Mouse (Mus musculus) intestine, embryonic 15.5 days (tissue): Measurements from ENCODE around the gene Bcar1. TPM values are rescaled to one million over a fixed set of nuclear protein-coding genes. Genes with fewer than 3 reads are reported as not detected.

Experiments
- ATAC-seq: fragments of 200-750 bp; cut with Nextera tagmentation; 2 replicates; pipeline ENCODE4 v1.8.0; 2017; ENCODE audit warnings: moderate TSS enrichment, moderate library complexity
- H3K27ac ChIP-seq: fragments of 300-500 bp; sonication (generic); 2 replicates; pipeline ENCODE4 v1.5.1; 2015; ENCODE audit warnings: mild to moderate bottlenecking, inconsistent platforms
- H3K27me3 ChIP-seq: fragments of 300-500 bp; sonication (generic); replicated peaks from 2 replicates; pipeline ENCODE4 v1.6.1; 2015; ENCODE audit warnings: inconsistent platforms
- H3K36me3 ChIP-seq: fragments of 300-500 bp; sonication (generic); 2 replicates; pipeline ENCODE4 v1.6.1; 2015; ENCODE audit warnings: inconsistent platforms
- H3K4me1 ChIP-seq: fragments of 300-500 bp; sonication (generic); replicated peaks from 2 replicates; pipeline ENCODE4 v1.6.1; 2015; ENCODE audit warnings: inconsistent platforms
- H3K4me2 ChIP-seq: fragments of 300-500 bp; sonication (generic); replicated peaks from 2 replicates; pipeline ENCODE4 v1.6.1; 2015; ENCODE audit warnings: mild to moderate bottlenecking, inconsistent platforms
- H3K4me3 ChIP-seq: fragments of 300-500 bp; sonication (generic); replicated peaks from 2 replicates; pipeline ENCODE4 v1.5.1; 2015; ENCODE audit warnings: inconsistent platforms
- H3K9ac ChIP-seq: fragments of 300-500 bp; sonication (generic); 2 replicates; pipeline ENCODE4 v1.6.1; 2015; ENCODE audit warnings: inconsistent platforms
- H3K9me3 ChIP-seq: fragments of 300-500 bp; sonication (generic); 2 replicates; pipeline ENCODE4 v1.6.1; 2016; ENCODE audit warnings: inconsistent platforms
- WGBS: fragments of 180-500 bp; shearing (Covaris S2); methylation state at CpG from one replicate; pipeline ENCODE4 v1.1.7; 2015; 5-methylcytosine and 5-hydroxymethylcytosine counted together
- polyA plus RNA-seq: library from polyadenylated mRNA; unstranded; fragments of >200 nt; fragmentation: Nextera tagmentation; extraction: Ambion mirVana; gene quantifications from 2 replicates; pipeline ENCODE4 v1.2.1, GENCODE M21; 2015

The Bcar1 gene
- polyA plus RNA-seq, 1 experiment from 2014 or later, result 40.8 TPM

- Histone ChIP-seq H3K27me3 (no peaks in the 10 kb centered on the region), H3K9ac (no peak overlapping the region), H3K27ac (no peak overlapping the region), H3K4me2 (no peak overlapping the region), H3K36me3 (peaks cover 5% of the 10 kb centered on the region; the same call in 1 of the 2 replicates), H3K9me3 (no peaks in the 10 kb centered on the region), H3K4me1 (no peaks in the 10 kb centered on the region), H3K4me3 (no peak overlapping the region)
- 80% methylated on average over 7 of the region's 7 CpGs for WGBS
- no peak for ATAC-seq
Measured at GRCm38 (mm10) chr8:111779690-111780089, 36.1 kb upstream of the Bcar1 start.

- H3K4me2 ChIP-seq, result no peak overlapping the region
- 77% methylated on average over 7 of the region's 7 CpGs for WGBS
- H3K27me3 ChIP-seq, result no peaks in the 10 kb centered on the region
- H3K36me3 ChIP-seq, result peaks cover 8% of the 10 kb centered on the region; the same call in 1 of the 2 replicates
- H3K4me1 ChIP-seq, result no peaks in the 10 kb centered on the region
- H3K9ac ChIP-seq, result no peak overlapping the region
- ATAC-seq, result no peak
- no peaks in the 10 kb centered on the region for H3K9me3 ChIP-seq
- H3K4me3 ChIP-seq, result no peak overlapping the region
- H3K27ac ChIP-seq, result no peak overlapping the region
Measured at GRCm38 (mm10) chr8:111778801-111779200, 35.2 kb upstream of the Bcar1 start.

- Histone ChIP-seq H3K4me3 (no peak overlapping the region), H3K36me3 (peaks cover 8% of the 10 kb centered on the region; the same call in 1 of the 2 replicates), H3K27me3 (no peaks in the 10 kb centered on the region), H3K9ac (no peak overlapping the region), H3K4me1 (no peaks in the 10 kb centered on the region), H3K4me2 (no peak overlapping the region), H3K9me3 (no peaks in the 10 kb centered on the region), H3K27ac (no peak overlapping the region)
- WGBS, result 94% methylated on average over 4 of the region's 4 CpGs
- no peak for ATAC-seq
Measured at GRCm38 (mm10) chr8:111776492-111776891, 32.9 kb upstream of the Bcar1 start.

GRCm38 (mm10) chr8:111775766-111776165 lies 32.2 kb upstream of the Bcar1 start:
- H3K27me3 ChIP-seq, result no peaks in the 10 kb centered on the region
- no peak overlapping the region for H3K4me3 ChIP-seq
- H3K27ac ChIP-seq, result no peak overlapping the region
- H3K4me2 ChIP-seq, result no peak overlapping the region
- H3K36me3 ChIP-seq, result peaks cover 8% of the 10 kb centered on the region; the same call in 1 of the 2 replicates
- H3K9ac ChIP-seq, result no peak overlapping the region
- ATAC-seq, result no peak
- 95% methylated on average over 6 of the region's 6 CpGs for WGBS
- no peaks in the 10 kb centered on the region for H3K4me1 ChIP-seq
- no peaks in the 10 kb centered on the region for H3K9me3 ChIP-seq

GRCm38 (mm10) chr8:111773476-111773875 lies 29.9 kb upstream of the Bcar1 start:
- Histone ChIP-seq H3K4me2 (no peak overlapping the region), H3K27me3 (no peaks in the 10 kb centered on the region), H3K4me3 (no peak overlapping the region), H3K9me3 (no peaks in the 10 kb centered on the region), H3K27ac (no peak overlapping the region), H3K4me1 (0 out of 2 replicates have a peak, but pooled peaks cover 4% of the 10 kb centered on the region), H3K9ac (no peak overlapping the region), H3K36me3 (peaks cover 5% of the 10 kb centered on the region; the same call in 1 of the 2 replicates)
- no peak for ATAC-seq
- WGBS, result 95% methylated on average over 5 of the region's 5 CpGs

- H3K27ac ChIP-seq, result no peak overlapping the region
- peaks cover 8% of the 10 kb centered on the region for H3K36me3 ChIP-seq
- H3K4me1 ChIP-seq, result 0 out of 2 replicates have a peak, but pooled peaks cover 4% of the 10 kb centered on the region
- no peak overlapping the region for H3K4me3 ChIP-seq
- ATAC-seq, result no peak
- H3K4me2 ChIP-seq, result no peak overlapping the region
- no peak overlapping the region for H3K9ac ChIP-seq
- 91% methylated on average over 7 of the region's 7 CpGs for WGBS
- H3K27me3 ChIP-seq, result no peaks in the 10 kb centered on the region
- H3K9me3 ChIP-seq, result no peaks in the 10 kb centered on the region
Measured at GRCm38 (mm10) chr8:111773057-111773456, 29.4 kb upstream of the Bcar1 start.

- 86% methylated on average over 9 of the region's 9 CpGs for WGBS
- no peak for ATAC-seq
Measured at GRCm38 (mm10) chr8:111772083-111772482, 28.5 kb upstream of the Bcar1 start.

GRCm38 (mm10) chr8:111771625-111772020 lies 28.0 kb upstream of the Bcar1 start:
- H3K9ac ChIP-seq, result no peak overlapping the region
- ATAC-seq, result no peak
- 0 out of 2 replicates have a peak, but pooled peaks cover 4% of the 10 kb centered on the region for H3K4me1 ChIP-seq
- no peak overlapping the region for H3K27ac ChIP-seq
- 89% methylated on average over 6 of the region's 6 CpGs for WGBS
- H3K4me3 ChIP-seq, result no peak overlapping the region
- no peaks in the 10 kb centered on the region for H3K27me3 ChIP-seq
- H3K36me3 ChIP-seq, result peaks cover 9% of the 10 kb centered on the region
- no peak overlapping the region for H3K4me2 ChIP-seq
- no peaks in the 10 kb centered on the region for H3K9me3 ChIP-seq

More at GRCm38 (mm10) chr8:111772083-111772482, 28.5 kb upstream of the Bcar1 start:
- no peaks in the 10 kb centered on the region for H3K27me3 ChIP-seq
- H3K4me3 ChIP-seq, result no peak overlapping the region
- H3K36me3 ChIP-seq, result peaks cover 9% of the 10 kb centered on the region
- H3K9ac ChIP-seq, result no peak overlapping the region
- no peak overlapping the region for H3K4me2 ChIP-seq
- 0 out of 2 replicates have a peak, but pooled peaks cover 4% of the 10 kb centered on the region for H3K4me1 ChIP-seq
- no peak overlapping the region for H3K27ac ChIP-seq
- no peaks in the 10 kb centered on the region for H3K9me3 ChIP-seq

GRCm38 (mm10) chr8:111770958-111771624 lies 27.5 kb upstream of the Bcar1 start:
- Histone ChIP-seq H3K4me1 (0 out of 2 replicates have a peak, but pooled peaks cover 4% of the 10 kb centered on the region), H3K27ac (no peak overlapping the region), H3K27me3 (no peaks in the 10 kb centered on the region), H3K9ac (no peak overlapping the region), H3K9me3 (no peaks in the 10 kb centered on the region), H3K4me3 (no peak overlapping the region), H3K36me3 (peaks cover 9% of the 10 kb centered on the region), H3K4me2 (no peak overlapping the region)
- WGBS, result 69% methylated on average over 5 of the region's 5 CpGs
- no peak for ATAC-seq

- H3K36me3 ChIP-seq, result peaks cover 9% of the 10 kb centered on the region
- 0 out of 2 replicates have a peak, but pooled peaks cover 4% of the 10 kb centered on the region for H3K4me1 ChIP-seq
- 64% methylated on average over 12 of the region's 12 CpGs for WGBS
Measured at GRCm38 (mm10) chr8:111769764-111770428, 26.3 kb upstream of the Bcar1 start.

GRCm38 (mm10) chr8:111769296-111769695 lies 25.7 kb upstream of the Bcar1 start:
- no peaks in the 10 kb centered on the region for H3K27me3 ChIP-seq
- ATAC-seq, result no peak; the same call in 1 of the 2 replicates

More at GRCm38 (mm10) chr8:111769764-111770428, 26.3 kb upstream of the Bcar1 start:
- H3K9ac ChIP-seq, result no peak overlapping the region
- H3K27me3 ChIP-seq, result no peaks in the 10 kb centered on the region
- H3K9me3 ChIP-seq, result no peaks in the 10 kb centered on the region
- ATAC-seq, result peak; percentile 45; the same call in 1 of the 2 replicates
- no peak overlapping the region for H3K4me2 ChIP-seq
- no peak overlapping the region for H3K4me3 ChIP-seq
- H3K27ac ChIP-seq, result peak overlapping the region; percentile 15; the same call in 1 of the 2 replicates

GRCm38 (mm10) chr8:111768651-111769050 lies 25.0 kb upstream of the Bcar1 start:
- 0 out of 2 replicates have a peak, but pooled peaks cover 4% of the 10 kb centered on the region for H3K4me1 ChIP-seq
- ATAC-seq, result no peak
- no peak overlapping the region for H3K27ac ChIP-seq
- H3K4me3 ChIP-seq, result no peak overlapping the region
- no peaks in the 10 kb centered on the region for H3K27me3 ChIP-seq
- 88% methylated on average over 6 of the region's 6 CpGs for WGBS
- H3K4me2 ChIP-seq, result no peak overlapping the region
- peaks cover 5% of the 10 kb centered on the region; the same call in 1 of the 2 replicates for H3K36me3 ChIP-seq
- no peaks in the 10 kb centered on the region for H3K9me3 ChIP-seq
- no peak overlapping the region for H3K9ac ChIP-seq

More at GRCm38 (mm10) chr8:111769296-111769695, 25.7 kb upstream of the Bcar1 start:
- 0 out of 2 replicates have a peak, but pooled peaks cover 4% of the 10 kb centered on the region for H3K4me1 ChIP-seq
- no peaks in the 10 kb centered on the region for H3K9me3 ChIP-seq
- peak overlapping the region; percentile 15; the same call in 1 of the 2 replicates for H3K27ac ChIP-seq
- H3K36me3 ChIP-seq, result peaks cover 5% of the 10 kb centered on the region; the same call in 1 of the 2 replicates
- no peak overlapping the region for H3K4me3 ChIP-seq
- H3K9ac ChIP-seq, result no peak overlapping the region
- WGBS, result 65% methylated on average over 15 of the region's 15 CpGs
- H3K4me2 ChIP-seq, result no peak overlapping the region
